Mouse (Mus musculus) limb, embryonic 15.5 days (tissue): ENCODE data around the gene Mageb5. TPM values are rescaled to one million over a fixed set of nuclear protein-coding genes. Genes with fewer than 3 reads are reported as not detected.
"Not testable (repeated sequence)": the region's sequence is repeated elsewhere in the genome, so short reads cannot be mapped to it uniquely, and the experiment has no call there.

Experiments used
- ATAC-seq: fragments of 200-750 bp; cut with Nextera tagmentation; 2 replicates; pipeline ENCODE4 v1.8.0; 2017; ENCODE audit warnings: low read depth, moderate TSS enrichment; ENCODE audit not compliant: insufficient number of reproducible peaks, low FRiP score, low TSS enrichment
- H3K27ac ChIP-seq: fragments of 300-500 bp; sonication (generic); 2 replicates; pipeline ENCODE4 v1.5.1; 2015; ENCODE audit warnings: moderate library complexity, mild to moderate bottlenecking, inconsistent platforms
- H3K27me3 ChIP-seq: fragments of 300-500 bp; sonication (generic); 2 replicates; pipeline ENCODE4 v1.6.1; 2015; ENCODE audit warnings: inconsistent platforms
- H3K36me3 ChIP-seq: fragments of 300-500 bp; sonication (generic); 2 replicates; pipeline ENCODE4 v1.6.1; 2015; ENCODE audit warnings: inconsistent platforms
- H3K4me1 ChIP-seq: fragments of 300-500 bp; sonication (generic); 2 replicates; pipeline ENCODE4 v1.6.1; 2015; ENCODE audit warnings: inconsistent platforms
- H3K4me2 ChIP-seq: fragments of 300-500 bp; sonication (generic); 2 replicates; pipeline ENCODE4 v1.6.1; 2015; ENCODE audit warnings: mild to moderate bottlenecking, inconsistent platforms
- H3K4me3 ChIP-seq: fragments of 300-500 bp; sonication (generic); 2 replicates; pipeline ENCODE4 v1.5.1; 2015; ENCODE audit warnings: mild to moderate bottlenecking, inconsistent platforms
- H3K9ac ChIP-seq: fragments of 300-500 bp; sonication (generic); 2 replicates; pipeline ENCODE4 v1.6.1; 2015; ENCODE audit warnings: inconsistent platforms
- H3K9me3 ChIP-seq: fragments of 300-500 bp; sonication (generic); 2 replicates; pipeline ENCODE4 v1.6.1; 2016; ENCODE audit warnings: inconsistent platforms
- WGBS: fragments of 180-500 bp; shearing (Covaris S2); methylation state at CpG from one replicate; pipeline ENCODE4 v1.1.7; 2015; 5-methylcytosine and 5-hydroxymethylcytosine counted together
- polyA plus RNA-seq: library from polyadenylated mRNA; unstranded; fragments of >200 nt; fragmentation: Nextera tagmentation; extraction: Ambion mirVana; gene quantifications from 2 replicates; pipeline ENCODE4 v1.2.1, GENCODE M21; 2015

The Mageb5 gene
- not detected in 2 replicates for polyA plus RNA-seq

- not testable (repeated sequence) for H3K9me3 ChIP-seq, H3K4me3 ChIP-seq, ATAC-seq, H3K36me3 ChIP-seq, H3K27me3 ChIP-seq, H3K4me2 ChIP-seq, H3K4me1 ChIP-seq, H3K27ac ChIP-seq, H3K9ac ChIP-seq
- 76% methylated on average over 1 of the region's 1 CpGs for WGBS
These were observed at the start of gene Mageb5 for GRCm38 (mm10) chrX:91782918-91783317. Gene Mageb5, minus strand, starts transcription at chrX:91783018.

GRCm38 (mm10) chrX:91759591-91760226, 23.1 kb downstream of the Mageb5 start:
- H3K27ac ChIP-seq, H3K4me1 ChIP-seq, H3K9ac ChIP-seq, H3K27me3 ChIP-seq, ATAC-seq, H3K9me3 ChIP-seq, H3K4me2 ChIP-seq, H3K4me3 ChIP-seq, H3K36me3 ChIP-seq: not testable (repeated sequence)
- WGBS, result no CpG with 5 or more reads among the region's 1 CpGs

Other genes with a start within 250 kb of the Mageb5 start
- not detected in 2 replicates for gene 1700084M14Rik, start 207.1 kb downstream of the Mageb5 start, polyA plus RNA-seq
- gene Gm14781, start 150.8 kb downstream of the Mageb5 start, polyA plus RNA-seq, result not detected in 2 replicates
- gene Mageb1, start 233.3 kb upstream of the Mageb5 start, polyA plus RNA-seq, result not detected in 2 replicates